Mouse (Mus musculus): ENCODE data around the gene Vav1. TPM values are rescaled to one million over a fixed set of nuclear protein-coding genes. Genes with fewer than 3 reads are reported as not detected.
A peak's percentile ranks its signal among the peaks of the same experiment; 100 is the strongest.
"Not testable (repeated sequence)": the region's sequence is repeated elsewhere in the genome, so short reads cannot be mapped to it uniquely, and the experiment has no call there.

The Vav1 gene
- polyA plus RNA-seq, 1 experiment from 2014 or later: 1.4 TPM

DNA sequence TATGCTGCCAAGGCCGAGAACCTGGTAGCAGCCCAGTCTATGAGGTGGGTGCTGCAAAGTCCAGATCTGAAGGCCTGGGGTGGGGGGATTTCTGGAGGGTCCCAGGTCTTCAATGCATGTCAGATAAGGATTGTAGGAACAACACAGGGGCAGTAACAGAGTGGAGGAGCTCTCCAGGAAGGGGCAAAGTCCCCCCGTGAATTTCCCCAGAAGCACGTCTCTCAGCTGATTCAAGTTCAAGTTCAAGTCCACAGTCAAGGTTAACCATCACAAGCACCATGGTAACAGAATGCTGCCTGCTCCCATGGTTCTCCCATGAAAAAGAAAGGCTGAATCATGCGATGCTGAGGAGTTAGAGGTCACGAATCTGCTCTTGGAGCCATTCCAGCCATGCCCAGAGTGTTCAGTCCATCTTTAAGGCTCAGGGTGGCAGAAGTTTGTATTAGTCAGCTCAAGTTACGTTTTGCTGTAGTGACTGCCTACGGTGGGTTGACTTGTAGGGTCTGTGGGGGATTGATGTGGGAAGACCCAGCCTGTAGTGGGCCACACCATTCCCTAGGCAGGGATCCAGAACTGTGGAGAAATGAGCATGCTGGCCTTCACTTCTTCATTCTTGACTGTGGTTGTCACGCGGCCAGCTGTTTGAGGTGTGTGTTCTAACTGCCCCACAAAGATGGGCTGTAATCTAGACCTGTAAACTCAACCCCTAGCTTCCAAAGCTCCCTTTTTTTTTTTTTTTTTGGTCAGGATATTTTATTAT, 55.3 kb downstream of the Vav1 start:
- H3K9me3 ChIP-seq (ENCODE audit: control insufficient read depth, low read length): no peaks in the 10 kb centered on the region
- WGBS: 75% methylated on average over 9 of the region's 9 CpGs

DNA sequence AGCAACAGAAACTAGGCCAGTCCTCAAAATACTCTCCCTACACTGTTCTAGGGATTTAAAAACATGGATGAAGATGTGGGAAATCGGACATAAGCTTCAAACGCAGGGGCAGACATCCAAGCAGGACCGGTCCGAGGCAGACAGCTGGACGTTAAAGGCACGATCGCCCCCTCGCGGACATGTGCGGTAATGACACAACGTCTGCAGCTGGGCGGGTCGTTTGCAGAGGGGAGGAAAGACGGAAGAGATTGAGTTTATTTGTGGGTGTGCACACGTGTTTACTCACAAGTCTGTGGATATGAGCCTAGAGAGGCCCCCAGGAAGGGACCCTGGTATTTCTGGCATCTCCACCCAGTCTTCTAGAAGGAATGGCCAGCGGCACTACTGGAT, 55.9 kb downstream of the Vav1 start:
- Histone ChIP-seq H3K4me3 (ENCODE audit: low read depth, low read length) (no peak overlapping the region), H3K9ac (ENCODE audit: low read length) (no peak overlapping the region), H3K27me3 (ENCODE audit: control insufficient read depth, insufficient read depth, low read length) (no peaks in the 10 kb centered on the region), H3K9me3 (ENCODE audit: control insufficient read depth, low read length) (no peaks in the 10 kb centered on the region), H3K4me1 (replicated peaks; ENCODE audit: control insufficient read depth, insufficient read depth, low read length) (no peaks in the 10 kb centered on the region), H3K27ac (ENCODE audit: low read depth, low read length) (no peak overlapping the region), H3K4me2 (ENCODE audit: low read depth, low read length, severe bottlenecking) (0 out of 2 replicates have a peak overlapping the region, but pooled peaks have one; percentile 8), H3K36me3 (ENCODE audit: control insufficient read depth, insufficient read depth, low read length) (no peaks in the 10 kb centered on the region)
- DNase-seq (ENCODE audit: low spot score) (peak; percentile 94), ATAC-seq (replicated peaks; ENCODE audit: low FRiP score) (peak; percentile 70)
- WGBS: 6% methylated on average over 16 of the region's 16 CpGs

More for the DNA sequence above, 55.3 kb downstream of the Vav1 start:
- ATAC-seq (replicated peaks; ENCODE audit: low FRiP score) (no peak), DNase-seq (ENCODE audit: low spot score) (no peak)
- no peaks in the 10 kb centered on the region for H3K36me3 ChIP-seq (ENCODE audit: control insufficient read depth, insufficient read depth, low read length)
- H3K4me1 ChIP-seq (replicated peaks; ENCODE audit: control insufficient read depth, insufficient read depth, low read length): no peaks in the 10 kb centered on the region
- 0 out of 2 replicates have a peak overlapping the region, but pooled peaks have one; percentile 8 for H3K4me2 ChIP-seq (ENCODE audit: low read depth, low read length, severe bottlenecking)
- H3K27me3 ChIP-seq (ENCODE audit: control insufficient read depth, insufficient read depth, low read length): no peaks in the 10 kb centered on the region
- H3K4me3 ChIP-seq (ENCODE audit: low read depth, low read length): no peak overlapping the region
- H3K9ac ChIP-seq (ENCODE audit: low read length): no peak overlapping the region
- no peak overlapping the region for H3K27ac ChIP-seq (ENCODE audit: low read depth, low read length)

DNA sequence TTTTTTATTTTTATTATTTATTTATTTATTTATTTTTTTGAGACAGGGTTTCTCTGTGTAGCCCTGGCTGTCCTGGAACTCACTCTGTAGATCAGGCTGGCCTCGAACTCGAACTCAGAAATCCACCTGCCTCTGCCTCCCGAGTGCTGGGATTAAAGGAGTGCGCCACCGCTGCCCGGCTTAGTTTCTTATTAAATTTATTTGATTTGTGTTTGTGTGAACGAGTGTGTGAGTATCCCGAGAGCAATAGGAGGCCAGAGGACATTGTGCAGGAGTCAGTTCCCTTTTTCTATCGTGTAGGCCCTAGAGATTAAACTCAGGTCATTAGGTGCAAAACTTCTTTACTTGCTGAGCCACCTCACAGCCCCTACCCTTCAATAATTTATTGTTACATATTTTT, 56.3 kb downstream of the Vav1 start:
- H3K4me2 ChIP-seq (ENCODE audit: low read depth, low read length, severe bottlenecking); H3K4me3 ChIP-seq (ENCODE audit: low read depth, low read length); H3K36me3 ChIP-seq (ENCODE audit: control insufficient read depth, insufficient read depth, low read length); DNase-seq (ENCODE audit: low spot score); H3K9ac ChIP-seq (ENCODE audit: low read length); H3K9me3 ChIP-seq (ENCODE audit: control insufficient read depth, low read length); H3K27ac ChIP-seq (ENCODE audit: low read depth, low read length); H3K4me1 ChIP-seq (replicated peaks; ENCODE audit: control insufficient read depth, insufficient read depth, low read length); H3K27me3 ChIP-seq (ENCODE audit: control insufficient read depth, insufficient read depth, low read length): not testable (repeated sequence)
- peak; percentile 26 for ATAC-seq (replicated peaks; ENCODE audit: low FRiP score)
- WGBS: 72% methylated on average over 9 of the region's 9 CpGs

DNA sequence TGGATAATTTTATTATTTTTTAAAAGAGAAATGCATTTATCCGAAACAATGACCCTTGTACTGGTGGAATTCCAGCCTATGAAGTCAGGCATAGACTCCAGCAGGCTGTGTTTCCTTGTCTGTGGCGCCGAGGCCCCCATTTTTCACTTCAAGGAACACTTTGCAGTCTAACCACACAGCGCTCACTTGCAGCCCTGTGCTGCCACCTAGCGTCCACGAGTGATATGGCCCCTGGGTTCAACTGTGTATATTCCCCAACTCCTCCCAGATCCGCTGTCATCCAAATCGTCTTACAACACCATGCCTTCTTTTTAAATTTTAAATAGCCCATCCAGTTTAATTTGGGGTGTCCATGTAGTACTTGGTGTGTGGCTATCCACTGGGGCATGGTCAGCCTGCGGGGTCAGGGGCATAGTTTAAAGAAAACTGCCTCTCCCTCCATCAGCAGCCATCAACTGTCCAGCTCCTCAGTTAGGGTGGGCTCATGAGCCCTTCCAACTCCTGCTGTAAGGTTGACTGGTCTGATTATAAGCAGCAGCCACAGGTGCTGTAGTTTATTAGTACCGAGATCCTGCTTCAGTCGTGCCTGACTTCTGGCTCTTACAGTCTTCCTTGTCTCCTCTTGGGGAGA, 56.9 kb downstream of the Vav1 start:
- H3K9me3 ChIP-seq (ENCODE audit: control insufficient read depth, low read length): no peaks in the 10 kb centered on the region
- H3K27me3 ChIP-seq (ENCODE audit: control insufficient read depth, insufficient read depth, low read length): no peaks in the 10 kb centered on the region
- ATAC-seq (replicated peaks; ENCODE audit: low FRiP score) (peak; percentile 86), DNase-seq (ENCODE audit: low spot score) (peak; percentile 95)
- no peaks in the 10 kb centered on the region for H3K36me3 ChIP-seq (ENCODE audit: control insufficient read depth, insufficient read depth, low read length)
- H3K4me1 ChIP-seq (replicated peaks; ENCODE audit: control insufficient read depth, insufficient read depth, low read length): no peaks in the 10 kb centered on the region
- H3K4me2 ChIP-seq (ENCODE audit: low read depth, low read length, severe bottlenecking): no peak overlapping the region
- H3K9ac ChIP-seq (ENCODE audit: low read length): no peak overlapping the region
- WGBS: 12% methylated on average over 11 of the region's 11 CpGs
- H3K27ac ChIP-seq (ENCODE audit: low read depth, low read length): no peak overlapping the region
- H3K4me3 ChIP-seq (ENCODE audit: low read depth, low read length): no peak overlapping the region

DNA sequence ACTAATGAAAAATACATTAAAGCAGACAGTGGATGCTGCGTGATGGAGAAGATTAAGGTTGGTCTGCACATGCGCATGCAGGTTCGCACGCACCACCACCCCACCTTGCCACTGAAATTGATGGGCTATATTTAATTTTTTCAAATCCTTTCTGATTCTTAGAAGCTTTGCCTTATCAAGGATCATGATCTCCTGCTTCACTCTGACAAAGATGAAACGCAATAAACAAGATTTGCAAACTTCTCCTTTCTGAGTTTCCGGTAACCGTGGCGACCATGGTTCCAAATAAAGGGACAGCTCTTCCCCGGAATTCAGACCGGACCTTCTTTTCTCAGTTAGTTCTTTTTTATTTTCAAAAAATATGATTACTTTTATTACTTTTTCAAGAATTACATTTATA, 59.1 kb downstream of the Vav1 start:
- WGBS: 89% methylated on average over 10 of the region's 10 CpGs
- no peaks in the 10 kb centered on the region for H3K27me3 ChIP-seq (ENCODE audit: control insufficient read depth, insufficient read depth, low read length)
- no peaks in the 10 kb centered on the region for H3K36me3 ChIP-seq (ENCODE audit: control insufficient read depth, insufficient read depth, low read length)
- H3K9ac ChIP-seq (ENCODE audit: low read length): no peak overlapping the region
- H3K4me1 ChIP-seq (replicated peaks; ENCODE audit: control insufficient read depth, insufficient read depth, low read length): no peaks in the 10 kb centered on the region
- H3K9me3 ChIP-seq (ENCODE audit: control insufficient read depth, low read length): no peaks in the 10 kb centered on the region
- H3K4me2 ChIP-seq (ENCODE audit: low read depth, low read length, severe bottlenecking): no peak overlapping the region
- no peak overlapping the region for H3K27ac ChIP-seq (ENCODE audit: low read depth, low read length)
- ATAC-seq (replicated peaks; ENCODE audit: low FRiP score): no peak
- no peak for DNase-seq (ENCODE audit: low spot score)
- H3K4me3 ChIP-seq (ENCODE audit: low read depth, low read length): no peak overlapping the region

DNA sequence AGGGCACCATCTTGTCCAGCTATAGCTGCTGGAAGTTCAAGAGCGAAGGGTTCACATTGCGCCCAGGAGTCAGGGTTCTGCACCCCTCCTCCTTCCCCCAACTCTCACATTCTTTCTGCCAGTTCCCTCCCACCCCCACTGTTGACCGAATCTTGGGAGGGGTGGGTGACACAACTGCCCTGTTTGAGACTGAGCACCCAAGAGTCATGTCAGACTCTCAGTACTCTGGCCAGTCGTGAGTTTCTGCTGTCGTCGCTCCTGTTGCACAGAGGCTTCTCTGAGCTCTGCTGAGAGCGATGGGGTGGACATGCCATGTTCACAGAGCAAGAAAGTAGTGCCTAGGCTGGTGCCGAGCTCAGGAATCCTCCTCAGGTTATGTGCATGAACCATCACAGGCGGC, 60.4 kb downstream of the Vav1 start:
- no peak overlapping the region for H3K4me2 ChIP-seq (ENCODE audit: low read depth, low read length, severe bottlenecking)
- H3K4me3 ChIP-seq (ENCODE audit: low read depth, low read length): no peak overlapping the region
- no peak overlapping the region for H3K27ac ChIP-seq (ENCODE audit: low read depth, low read length)
- DNase-seq (ENCODE audit: low spot score) (no peak), ATAC-seq (replicated peaks; ENCODE audit: low FRiP score) (no peak)
- no peaks in the 10 kb centered on the region for H3K4me1 ChIP-seq (replicated peaks; ENCODE audit: control insufficient read depth, insufficient read depth, low read length)
- no peak overlapping the region for H3K9ac ChIP-seq (ENCODE audit: low read length)
- no peaks in the 10 kb centered on the region for H3K36me3 ChIP-seq (ENCODE audit: control insufficient read depth, insufficient read depth, low read length)
- 84% methylated on average over 9 of the region's 9 CpGs for WGBS
- no peaks in the 10 kb centered on the region for H3K9me3 ChIP-seq (ENCODE audit: control insufficient read depth, low read length)
- H3K27me3 ChIP-seq (ENCODE audit: control insufficient read depth, insufficient read depth, low read length): no peaks in the 10 kb centered on the region

DNA sequence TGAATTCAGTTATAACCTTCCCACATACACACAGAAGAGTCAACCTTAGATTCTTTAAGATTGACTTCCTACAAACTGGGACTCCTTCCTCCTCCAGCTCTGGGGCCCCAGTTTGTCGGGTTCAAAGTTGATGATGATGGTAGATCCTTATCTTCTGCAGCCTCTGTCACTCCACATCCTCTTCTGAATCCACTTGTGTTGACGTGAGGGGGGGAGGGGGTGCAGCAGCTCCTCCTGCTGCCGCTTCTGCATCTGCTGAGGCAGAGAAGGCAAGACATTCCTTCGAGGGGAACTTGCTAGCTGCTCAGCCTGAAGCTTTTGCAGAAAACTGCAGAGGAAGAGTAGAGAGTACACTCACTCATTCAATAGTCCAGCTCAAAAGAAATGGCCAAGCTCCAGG, 62.7 kb downstream of the Vav1 start:
- Histone ChIP-seq H3K9me3 (ENCODE audit: control insufficient read depth, low read length) (no peaks in the 10 kb centered on the region), H3K4me3 (ENCODE audit: low read depth, low read length) (no peak overlapping the region), H3K27ac (ENCODE audit: low read depth, low read length) (no peak overlapping the region), H3K4me2 (ENCODE audit: low read depth, low read length, severe bottlenecking) (no peak overlapping the region), H3K36me3 (ENCODE audit: control insufficient read depth, insufficient read depth, low read length) (no peaks in the 10 kb centered on the region), H3K9ac (ENCODE audit: low read length) (no peak overlapping the region), H3K4me1 (replicated peaks; ENCODE audit: control insufficient read depth, insufficient read depth, low read length) (no peaks in the 10 kb centered on the region), H3K27me3 (ENCODE audit: control insufficient read depth, insufficient read depth, low read length) (no peaks in the 10 kb centered on the region)
- 79% methylated on average over 4 of the region's 4 CpGs for WGBS
- ATAC-seq (replicated peaks; ENCODE audit: low FRiP score): no peak
- no peak for DNase-seq (ENCODE audit: low spot score)

DNA sequence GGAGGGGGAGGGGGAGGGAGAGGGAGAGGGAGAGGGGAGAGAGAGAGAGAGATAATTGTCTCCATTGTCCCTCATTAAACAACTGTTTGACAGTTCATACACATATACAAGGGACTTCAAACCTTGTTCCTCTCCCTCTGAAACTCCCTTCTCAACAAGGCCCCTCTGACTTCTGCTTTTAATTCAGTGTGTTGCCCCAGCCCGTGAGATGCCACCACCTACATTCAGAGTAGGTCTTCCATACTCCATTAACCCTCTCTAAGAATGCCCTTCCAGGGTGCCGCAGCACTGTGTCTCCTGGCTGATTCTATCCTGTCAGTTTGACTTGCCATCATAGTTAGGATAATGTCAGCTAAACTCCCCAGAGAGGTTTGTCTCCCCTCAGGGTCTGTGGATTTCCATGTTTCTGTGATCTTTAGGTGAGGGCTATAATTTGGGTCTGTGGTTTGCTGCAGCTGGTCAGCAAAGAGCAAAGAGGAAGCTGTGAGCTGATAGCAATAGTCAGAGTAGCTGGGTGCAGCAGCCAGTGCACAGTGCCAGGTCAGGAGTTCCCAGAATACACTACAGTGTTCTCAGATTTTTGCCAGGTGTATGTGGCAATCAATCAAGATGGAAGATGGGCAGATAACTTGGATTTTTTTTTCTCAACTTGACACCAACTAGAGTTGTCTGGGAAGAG, 65.3 kb downstream of the Vav1 start:
- Histone ChIP-seq H3K36me3 (ENCODE audit: control insufficient read depth, insufficient read depth, low read length) (no peaks in the 10 kb centered on the region), H3K9me3 (ENCODE audit: control insufficient read depth, low read length) (no peaks in the 10 kb centered on the region), H3K4me1 (replicated peaks; ENCODE audit: control insufficient read depth, insufficient read depth, low read length) (no peaks in the 10 kb centered on the region), H3K27me3 (ENCODE audit: control insufficient read depth, insufficient read depth, low read length) (no peaks in the 10 kb centered on the region), H3K27ac (ENCODE audit: low read depth, low read length) (no peak overlapping the region), H3K4me3 (ENCODE audit: low read depth, low read length) (no peak overlapping the region), H3K9ac (ENCODE audit: low read length) (no peak overlapping the region), H3K4me2 (ENCODE audit: low read depth, low read length, severe bottlenecking) (no peak overlapping the region)
- ATAC-seq (replicated peaks; ENCODE audit: low FRiP score): no peak
- DNase-seq (ENCODE audit: low spot score): no peak
- 67% methylated on average over 2 of the region's 2 CpGs for WGBS

Data from forebrain, embryonic 11.5 days (tissue).